In the genomic region with DNA sequence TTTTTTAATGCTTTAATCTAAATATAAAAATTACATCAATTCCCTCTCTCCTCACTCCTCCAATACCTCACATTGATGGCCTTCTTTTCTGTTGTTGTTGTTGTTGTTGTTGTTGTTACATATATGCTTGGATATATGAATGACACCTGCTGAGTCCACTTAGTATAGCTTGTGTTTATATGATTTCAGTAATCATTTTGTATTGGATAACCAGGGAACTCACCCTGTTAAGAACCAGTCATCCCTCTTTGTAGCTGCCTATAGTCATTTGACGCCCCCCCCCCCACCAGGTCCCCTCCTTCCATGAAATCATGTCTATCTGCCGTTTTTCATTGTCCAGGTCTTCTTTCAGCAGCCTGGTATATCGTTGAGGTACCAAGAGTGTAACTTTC, we compare ENCODE assay signal across 17 mouse cellular contexts. TPM values are rescaled to one million over a fixed set of nuclear protein-coding genes. Genes with fewer than 3 reads are reported as not detected.
DNase-seq lines count a peak whose midpoint lies in the region; ATAC-seq and TF ChIP-seq lines count a peak whose summit lies in the region.
"Had no signal": no experiment of that assay in that cellular context is flagged by ENCODE, and none has a peak within 500 bp of the region (broad histone marks: within the 10 kb centered on the region; RNA-seq: fewer than 3 reads in every experiment).

No protein-coding gene starts in this region.

- H3K27ac ChIP-seq in forebrain, embryonic 11.5 days (ENCODE audit: low read depth, low read length) = no peak overlapping the region
- H3K27ac ChIP-seq in forebrain, embryonic 15.5 days (replicated peaks) = no peak overlapping the region
- H3K27ac ChIP-seq in hindbrain, embryonic 16.5 days (ENCODE audit: low read depth, low read length) = no peak overlapping the region
- no peak overlapping the region for H3K27ac ChIP-seq in hindbrain, embryonic 12.5 days
- H3K27ac ChIP-seq in midbrain, embryonic 15.5 days = no peak overlapping the region
- no peak overlapping the region for H3K27ac ChIP-seq in midbrain, embryonic 10.5 days (replicated peaks)
- H3K27ac ChIP-seq in forebrain, postnatal 0 days (ENCODE audit: low read depth, low read length) = no peak overlapping the region
- H3K27ac ChIP-seq: embryonic facial prominence, embryonic 10.5 days; gastrocnemius, adult 2 months; hindbrain, embryonic 10.5 days had no signal

- no peaks in the 10 kb centered on the region for H3K27me3 ChIP-seq in forebrain, embryonic 11.5 days (ENCODE audit: control insufficient read depth, insufficient read depth, low read length)
- no peaks in the 10 kb centered on the region; the same call in 1 of the 2 replicates for H3K27me3 ChIP-seq in forebrain, embryonic 15.5 days
- H3K27me3 ChIP-seq in hindbrain, embryonic 16.5 days (replicated peaks; ENCODE audit: control insufficient read depth, insufficient read depth, low read length) = no peaks in the 10 kb centered on the region
- H3K27me3 ChIP-seq in hindbrain, embryonic 12.5 days = no peaks in the 10 kb centered on the region
- H3K27me3 ChIP-seq in midbrain, embryonic 15.5 days (replicated peaks) = no peaks in the 10 kb centered on the region
- H3K27me3 ChIP-seq in midbrain, embryonic 10.5 days (ENCODE audit: low read depth, poor library complexity, severe bottlenecking) = no peaks in the 10 kb centered on the region
- no peaks in the 10 kb centered on the region for H3K27me3 ChIP-seq in forebrain, postnatal 0 days (ENCODE audit: insufficient read depth, low read length)
- H3K27me3 ChIP-seq: CH12.LX; heart, embryonic 12.5 days; Patski had no signal

- DNase-seq in forebrain, embryonic 11.5 days (ENCODE audit: low spot score) = no peak
- DNase-seq in midbrain, embryonic 10.5 days (ENCODE audit: low spot score) = no peak
- DNase-seq in forebrain, postnatal 0 days = no peak
- DNase-seq: gastrocnemius, postnatal 25 days had no signal

- TF ChIP-seq CTCF in forebrain, postnatal 0 days (IDR thresholded peaks at IDR 0.05; ENCODE audit: low read depth) = no peak

- 58% methylated on average over 3 of the region's 3 CpGs for WGBS in forebrain, embryonic 11.5 days
- 48% methylated on average over 3 of the region's 3 CpGs for WGBS in forebrain, embryonic 15.5 days
- 48% methylated on average over 3 of the region's 3 CpGs for WGBS in hindbrain, embryonic 16.5 days
- WGBS in hindbrain, embryonic 12.5 days = 58% methylated on average over 3 of the region's 3 CpGs
- 49% methylated on average over 3 of the region's 3 CpGs for WGBS in midbrain, embryonic 15.5 days
- WGBS in midbrain, embryonic 10.5 days = 68% methylated on average over 3 of the region's 3 CpGs
- 49% methylated on average over 3 of the region's 3 CpGs for WGBS in forebrain, postnatal 0 days

- H3K36me3 ChIP-seq in forebrain, embryonic 11.5 days (ENCODE audit: control insufficient read depth, insufficient read depth, low read length) = no peaks in the 10 kb centered on the region
- no peaks in the 10 kb centered on the region for H3K36me3 ChIP-seq in forebrain, embryonic 15.5 days
- H3K36me3 ChIP-seq in hindbrain, embryonic 16.5 days (ENCODE audit: control insufficient read depth, insufficient read depth, low read length) = no peaks in the 10 kb centered on the region
- H3K36me3 ChIP-seq in hindbrain, embryonic 12.5 days = no peaks in the 10 kb centered on the region
- no peaks in the 10 kb centered on the region for H3K36me3 ChIP-seq in midbrain, embryonic 15.5 days (replicated peaks)
- H3K36me3 ChIP-seq in midbrain, embryonic 10.5 days = no peaks in the 10 kb centered on the region
- no peaks in the 10 kb centered on the region for H3K36me3 ChIP-seq in forebrain, postnatal 0 days (ENCODE audit: insufficient read depth)
- H3K36me3 ChIP-seq: embryonic facial prominence, embryonic 10.5 days; heart, embryonic 12.5 days; hindbrain, embryonic 10.5 days had no signal

- H3K9ac ChIP-seq in forebrain, embryonic 11.5 days (ENCODE audit: low read length) = no peak overlapping the region
- no peak overlapping the region for H3K9ac ChIP-seq in forebrain, embryonic 15.5 days (replicated peaks)
- no peak overlapping the region for H3K9ac ChIP-seq in hindbrain, embryonic 16.5 days (ENCODE audit: low read depth, low read length)
- no peak overlapping the region for H3K9ac ChIP-seq in hindbrain, embryonic 12.5 days
- H3K9ac ChIP-seq in midbrain, embryonic 15.5 days = no peak overlapping the region
- H3K9ac ChIP-seq in forebrain, postnatal 0 days = no peak overlapping the region
- H3K9ac ChIP-seq: heart, embryonic 12.5 days had no signal

- H3K4me1 ChIP-seq in forebrain, embryonic 11.5 days (replicated peaks; ENCODE audit: control insufficient read depth, insufficient read depth, low read length) = no peaks in the 10 kb centered on the region
- H3K4me1 ChIP-seq in forebrain, embryonic 15.5 days = no peaks in the 10 kb centered on the region
- no peaks in the 10 kb centered on the region for H3K4me1 ChIP-seq in hindbrain, embryonic 16.5 days (ENCODE audit: control insufficient read depth, insufficient read depth, low read depth, low read length)
- H3K4me1 ChIP-seq in hindbrain, embryonic 12.5 days = no peaks in the 10 kb centered on the region
- H3K4me1 ChIP-seq in midbrain, embryonic 15.5 days = no peaks in the 10 kb centered on the region
- H3K4me1 ChIP-seq in midbrain, embryonic 10.5 days = no peaks in the 10 kb centered on the region
- no peaks in the 10 kb centered on the region for H3K4me1 ChIP-seq in forebrain, postnatal 0 days (ENCODE audit: insufficient read depth)
- H3K4me1 ChIP-seq: embryonic facial prominence, embryonic 10.5 days; heart, embryonic 12.5 days; hindbrain, embryonic 10.5 days had no signal

- no peak overlapping the region for H3K4me3 ChIP-seq in forebrain, embryonic 11.5 days (ENCODE audit: low read depth, low read length)
- no peak overlapping the region for H3K4me3 ChIP-seq in forebrain, embryonic 15.5 days
- H3K4me3 ChIP-seq in hindbrain, embryonic 16.5 days (ENCODE audit: low read length) = no peak overlapping the region
- H3K4me3 ChIP-seq in hindbrain, embryonic 12.5 days = no peak overlapping the region
- H3K4me3 ChIP-seq in midbrain, embryonic 15.5 days = no peak overlapping the region
- no peak overlapping the region for H3K4me3 ChIP-seq in midbrain, embryonic 10.5 days
- H3K4me3 ChIP-seq in forebrain, postnatal 0 days (ENCODE audit: low read depth, low read length) = no peak overlapping the region
- H3K4me3 ChIP-seq: embryonic facial prominence, embryonic 10.5 days; gastrocnemius, adult 2 months; heart, embryonic 12.5 days; hindbrain, embryonic 10.5 days had no signal

- ATAC-seq in forebrain, embryonic 11.5 days (replicated peaks; ENCODE audit: low FRiP score) = peak; percentile 58; the same call in 1 of the 2 replicates
- no peak for ATAC-seq in forebrain, embryonic 15.5 days (replicated peaks)
- 0 out of 2 replicates have a peak, but pooled peaks have one; percentile 27 for ATAC-seq in hindbrain, embryonic 16.5 days
- ATAC-seq in hindbrain, embryonic 12.5 days (ENCODE audit: low FRiP score) = no peak
- ATAC-seq in midbrain, embryonic 15.5 days (replicated peaks) = peak; percentile 35; the same call in 1 of the 2 replicates
- ATAC-seq in forebrain, postnatal 0 days = 0 out of 2 replicates have a peak, but pooled peaks have one; percentile 10
- no peak for ATAC-seq in cerebellum, adult (ENCODE audit: insufficient number of reproducible peaks, low FRiP score, low TSS enrichment)
- ATAC-seq: intestine, postnatal 0 days; Patski had no signal

- H3K9me3 ChIP-seq in forebrain, embryonic 11.5 days (ENCODE audit: control insufficient read depth, low read length) = no peaks in the 10 kb centered on the region
- no peaks in the 10 kb centered on the region for H3K9me3 ChIP-seq in forebrain, embryonic 15.5 days
- H3K9me3 ChIP-seq in hindbrain, embryonic 16.5 days (ENCODE audit: control insufficient read depth, low read length) = 0 out of 2 replicates have a peak, but pooled peaks cover 2% of the 10 kb centered on the region
- no peaks in the 10 kb centered on the region for H3K9me3 ChIP-seq in hindbrain, embryonic 12.5 days (replicated peaks)
- no peaks in the 10 kb centered on the region for H3K9me3 ChIP-seq in midbrain, embryonic 15.5 days
- H3K9me3 ChIP-seq in midbrain, embryonic 10.5 days (replicated peaks) = no peaks in the 10 kb centered on the region
- H3K9me3 ChIP-seq in forebrain, postnatal 0 days (ENCODE audit: low read length) = no peaks in the 10 kb centered on the region
- H3K9me3 ChIP-seq: embryonic facial prominence, embryonic 10.5 days had no signal

- no peak overlapping the region for H3K4me2 ChIP-seq in forebrain, embryonic 11.5 days (ENCODE audit: low read depth, low read length, severe bottlenecking)
- no peak overlapping the region for H3K4me2 ChIP-seq in forebrain, embryonic 15.5 days (replicated peaks)
- no peak overlapping the region for H3K4me2 ChIP-seq in hindbrain, embryonic 16.5 days (ENCODE audit: low read length)
- no peak overlapping the region for H3K4me2 ChIP-seq in hindbrain, embryonic 12.5 days (replicated peaks)
- no peak overlapping the region for H3K4me2 ChIP-seq in midbrain, embryonic 15.5 days
- no peak overlapping the region for H3K4me2 ChIP-seq in forebrain, postnatal 0 days (ENCODE audit: low read depth)
- H3K4me2 ChIP-seq: heart, embryonic 12.5 days had no signal

RNA-seq across cellular contexts. Expression of a gene that starts 36.9 kb away (rescaled TPM):
- polyA plus RNA-seq in forebrain, embryonic 11.5 days (2014; fragmentation: Nextera tagmentation; extraction: Ambion mirVana) = 0.48 and 0.72 TPM in 2 replicates
- 0.45 and 0.55 TPM in 2 replicates for polyA plus RNA-seq in forebrain, embryonic 15.5 days (2015; fragmentation: Nextera tagmentation; extraction: Ambion mirVana)
- polyA plus RNA-seq in hindbrain, embryonic 16.5 days (2015; fragmentation: Nextera tagmentation; extraction: Ambion mirVana) = 0.50 and 0.80 TPM in 2 replicates
- 0.67 and 0.89 TPM in 2 replicates for polyA plus RNA-seq in hindbrain, embryonic 12.5 days (2016; fragmentation: Nextera tagmentation; extraction: Ambion mirVana)
- polyA plus RNA-seq in midbrain, embryonic 15.5 days (2015; fragmentation: Nextera tagmentation; extraction: Ambion mirVana) = 0.68 and 1.1 TPM in 2 replicates
- polyA plus RNA-seq in midbrain, embryonic 10.5 days (2016; fragmentation: Nextera tagmentation; extraction: Ambion mirVana) = 0.36 and 0.47 TPM in 2 replicates
- total RNA-seq in forebrain, postnatal 0 days (2014; rRNA removed) = 0.24 and 0.77 TPM in 2 replicates
- polyA plus RNA-seq in forebrain, postnatal 0 days (2015; fragmentation: Nextera tagmentation; extraction: Ambion mirVana) = 0.14 and 0.31 TPM in 2 replicates
- total RNA-seq: granulocyte monocyte progenitor cell, adult 5-6 weeks had no signal
- polyA plus RNA-seq: Patski had no signal

Comparison
In these comparisons a context has a peak if more than half of its experiments do, and no peak if none do; other contexts are left out.
1. ATAC-seq: peak in forebrain, embryonic 11.5 days (single experiment), hindbrain, embryonic 16.5 days (single experiment), midbrain, embryonic 15.5 days (single experiment) and forebrain, postnatal 0 days (single experiment); none in forebrain, embryonic 15.5 days (single experiment), hindbrain, embryonic 12.5 days (single experiment) and cerebellum, adult (single experiment).